Mouse (Mus musculus) E14TG2a.4 (cell line): ENCODE results near the gene Tmem106a.

Experiments used
- CTCF ChIP-seq: conservative IDR thresholded peaks from 2 replicates; pipeline ENCODE4 v1.5.1; 2014; ENCODE audit warnings: low read length
- NANOG ChIP-seq: IDR thresholded peaks from 2 replicates; pipeline ENCODE4 v1.6.1; 2014; ENCODE audit warnings: borderline replicate concordance, low read length, mixed read lengths

- TF ChIP-seq CTCF (no peak), NANOG (no peak)
Measured at GRCm38 (mm10) chr11:101544132-101544531, 37.9 kb upstream of the Tmem106a start.
